Mouse (Mus musculus) forebrain, embryonic 12.5 days (tissue): ENCODE measurements around the gene Tcf7l2. TPM values are rescaled to one million over a fixed set of nuclear protein-coding genes. Genes with fewer than 3 reads are reported as not detected.

Experiments used
- ATAC-seq: fragments of 200-750 bp; cut with Nextera tagmentation; 2 replicates; pipeline ENCODE4 v1.8.0; 2017; ENCODE audit warnings: moderate TSS enrichment; ENCODE audit not compliant: low FRiP score
- H3K27ac ChIP-seq: fragments of 300-500 bp; sonication (generic); 2 replicates; pipeline ENCODE4 v1.5.1; 2016; ENCODE audit warnings: mild to moderate bottlenecking
- H3K27me3 ChIP-seq: fragments of 300-500 bp; sonication (generic); 2 replicates; pipeline ENCODE4 v1.6.1; 2016; ENCODE audit warnings: mild to moderate bottlenecking
- H3K36me3 ChIP-seq: fragments of 300-500 bp; sonication (generic); replicated peaks from 2 replicates; pipeline ENCODE4 v1.6.1; 2016; ENCODE audit warnings: mild to moderate bottlenecking
- H3K4me1 ChIP-seq: fragments of 300-500 bp; sonication (generic); 2 replicates; pipeline ENCODE4 v1.6.1; 2016
- H3K4me2 ChIP-seq: fragments of 300-500 bp; sonication (generic); 2 replicates; pipeline ENCODE4 v1.6.1; 2016; ENCODE audit warnings: mild to moderate bottlenecking, moderate library complexity
- H3K4me3 ChIP-seq: fragments of 300-500 bp; sonication (generic); replicated peaks from 2 replicates; pipeline ENCODE4 v1.5.1; 2016; ENCODE audit warnings: mild to moderate bottlenecking
- H3K9ac ChIP-seq: fragments of 300-500 bp; sonication (generic); 2 replicates; pipeline ENCODE4 v1.6.1; 2016; ENCODE audit warnings: mild to moderate bottlenecking
- H3K9me3 ChIP-seq: fragments of 300-500 bp; sonication (generic); 2 replicates; pipeline ENCODE4 v1.6.1; 2016
- WGBS: fragments of 180-500 bp; shearing (Covaris S2); methylation state at CpG from one replicate; pipeline ENCODE4 v1.1.7; 2016; 5-methylcytosine and 5-hydroxymethylcytosine counted together
- polyA plus RNA-seq: library from polyadenylated mRNA; unstranded; fragments of >200 nt; fragmentation: Nextera tagmentation; extraction: Ambion mirVana; gene quantifications from 2 replicates; pipeline ENCODE4 v1.2.1, GENCODE M21; 2016

The Tcf7l2 gene
- polyA plus RNA-seq, 1 experiment from 2014 or later, result 220 TPM

- H3K9me3 ChIP-seq, result no peaks in the 10 kb centered on the region
These were observed 47.3 kb downstream of the Tcf7l2 start for GRCm38 (mm10) chr19:55788905-55789295.

DNA sequence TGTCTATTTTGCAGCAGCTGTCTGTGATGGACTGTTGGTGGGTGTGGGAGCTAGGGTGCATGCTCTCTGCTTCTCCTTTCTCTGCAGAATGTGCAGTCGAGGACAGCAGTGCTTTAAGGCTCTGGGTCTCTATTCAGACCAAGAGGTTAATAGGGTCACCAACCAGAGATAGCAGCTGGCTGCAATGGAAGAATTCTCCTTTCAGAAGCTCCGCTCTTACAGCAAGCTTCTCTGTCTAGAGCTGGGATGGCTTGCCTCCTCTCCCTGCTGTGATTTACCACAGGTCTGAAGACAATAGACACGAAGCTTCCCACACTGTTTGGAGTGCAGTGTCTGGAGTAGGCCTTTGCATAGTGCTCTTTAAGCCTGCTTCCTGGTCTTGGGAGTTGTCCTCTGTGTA lies 48.2 kb downstream of the Tcf7l2 start:
- no peaks in the 10 kb centered on the region for H3K27me3 ChIP-seq
- H3K9ac ChIP-seq, result no peak overlapping the region
- 18% methylated on average over 3 of the region's 3 CpGs for WGBS
- no peak overlapping the region for H3K4me2 ChIP-seq
- H3K9me3 ChIP-seq, result no peaks in the 10 kb centered on the region
- H3K4me3 ChIP-seq, result no peak overlapping the region
- peaks cover 51% of the 10 kb centered on the region for H3K4me1 ChIP-seq
- ATAC-seq, result no peak
- H3K36me3 ChIP-seq, result peaks cover 2% of the 10 kb centered on the region; the same call in 1 of the 2 replicates
- no peak overlapping the region for H3K27ac ChIP-seq

More at GRCm38 (mm10) chr19:55788905-55789295, 47.3 kb downstream of the Tcf7l2 start:
- Histone ChIP-seq H3K36me3 (peaks cover 2% of the 10 kb centered on the region; the same call in 1 of the 2 replicates), H3K27ac (peak overlapping the region; percentile 70; the same call in 1 of the 2 replicates), H3K9ac (no peak overlapping the region), H3K4me2 (no peak overlapping the region), H3K4me3 (no peak overlapping the region), H3K27me3 (no peaks in the 10 kb centered on the region), H3K4me1 (peaks cover 48% of the 10 kb centered on the region)
- no peak for ATAC-seq
- WGBS, result 45% methylated on average over 5 of the region's 5 CpGs

- 94% methylated on average over 6 of the region's 6 CpGs for WGBS
- H3K9me3 ChIP-seq, result no peaks in the 10 kb centered on the region
- H3K4me1 ChIP-seq, result peaks cover 51% of the 10 kb centered on the region
- H3K27ac ChIP-seq, result no peak overlapping the region
- H3K4me2 ChIP-seq, result no peak overlapping the region
- no peak overlapping the region for H3K9ac ChIP-seq
- no peaks in the 10 kb centered on the region for H3K27me3 ChIP-seq
- no peak for ATAC-seq
- H3K4me3 ChIP-seq, result no peak overlapping the region
- peaks cover 2% of the 10 kb centered on the region; the same call in 1 of the 2 replicates for H3K36me3 ChIP-seq
These were observed 49.7 kb downstream of the Tcf7l2 start for GRCm38 (mm10) chr19:55791293-55791692.

DNA sequence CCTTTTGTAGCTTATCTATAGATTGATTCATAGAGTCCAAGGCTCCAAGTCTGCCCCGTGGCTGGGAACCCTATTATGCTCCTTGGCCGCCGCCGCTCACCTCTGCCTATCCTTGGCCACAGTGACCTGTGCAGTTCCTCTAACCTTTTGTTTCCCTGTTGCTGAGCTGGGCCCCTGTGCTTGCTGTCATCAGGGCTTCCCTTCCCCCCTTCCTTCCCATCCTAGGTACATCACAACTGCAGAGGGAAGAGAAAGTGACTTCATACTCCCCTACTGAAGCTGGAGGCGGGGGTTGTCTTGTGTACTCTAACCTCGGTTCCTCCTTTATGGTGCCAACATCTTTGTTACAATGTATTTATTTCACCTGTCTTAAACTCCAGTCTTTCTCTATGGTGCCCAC lies 50.3 kb downstream of the Tcf7l2 start:
- Histone ChIP-seq H3K4me2 (no peak overlapping the region), H3K9ac (no peak overlapping the region), H3K27me3 (no peaks in the 10 kb centered on the region), H3K36me3 (peaks cover 2% of the 10 kb centered on the region; the same call in 1 of the 2 replicates), H3K9me3 (no peaks in the 10 kb centered on the region), H3K27ac (no peak overlapping the region), H3K4me1 (peaks cover 46% of the 10 kb centered on the region), H3K4me3 (no peak overlapping the region)
- no peak for ATAC-seq
- WGBS, result 94% methylated on average over 6 of the region's 6 CpGs

- 81% methylated on average over 5 of the region's 5 CpGs for WGBS
- peaks cover 49% of the 10 kb centered on the region for H3K4me1 ChIP-seq
These were observed 51.0 kb downstream of the Tcf7l2 start for GRCm38 (mm10) chr19:55792571-55792970.

DNA sequence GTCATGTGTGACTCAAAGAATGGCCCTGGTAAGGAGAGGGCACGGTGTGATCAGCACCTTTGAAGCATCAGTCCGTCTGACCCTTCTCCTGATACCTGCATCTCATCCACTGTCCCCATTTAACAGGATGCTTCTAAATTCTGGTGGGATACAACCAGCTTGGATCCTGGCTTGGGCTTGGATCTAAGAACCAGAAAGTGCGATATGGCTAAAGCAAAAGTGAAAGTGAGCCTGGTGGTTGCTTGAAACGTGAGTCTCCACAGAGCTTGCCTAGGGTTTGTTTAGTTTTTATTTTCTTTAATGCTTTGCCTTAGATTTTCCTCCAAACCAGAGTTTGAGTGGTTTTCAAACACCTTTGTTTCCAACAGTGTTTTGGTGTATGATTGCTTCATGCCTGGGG lies 51.4 kb downstream of the Tcf7l2 start:
- Histone ChIP-seq H3K4me1 (peaks cover 48% of the 10 kb centered on the region), H3K9me3 (no peaks in the 10 kb centered on the region), H3K4me2 (no peak overlapping the region), H3K36me3 (no peaks in the 10 kb centered on the region; the same call in 1 of the 2 replicates), H3K4me3 (no peak overlapping the region), H3K9ac (no peak overlapping the region), H3K27ac (no peak overlapping the region), H3K27me3 (no peaks in the 10 kb centered on the region)
- no peak for ATAC-seq
- WGBS, result 85% methylated on average over 4 of the region's 4 CpGs

More at GRCm38 (mm10) chr19:55792571-55792970, 51.0 kb downstream of the Tcf7l2 start:
- ATAC-seq, result no peak
- Histone ChIP-seq H3K9ac (no peak overlapping the region), H3K27me3 (no peaks in the 10 kb centered on the region), H3K4me3 (no peak overlapping the region), H3K27ac (no peak overlapping the region), H3K36me3 (no peaks in the 10 kb centered on the region; the same call in 1 of the 2 replicates), H3K9me3 (no peaks in the 10 kb centered on the region), H3K4me2 (no peak overlapping the region)

DNA sequence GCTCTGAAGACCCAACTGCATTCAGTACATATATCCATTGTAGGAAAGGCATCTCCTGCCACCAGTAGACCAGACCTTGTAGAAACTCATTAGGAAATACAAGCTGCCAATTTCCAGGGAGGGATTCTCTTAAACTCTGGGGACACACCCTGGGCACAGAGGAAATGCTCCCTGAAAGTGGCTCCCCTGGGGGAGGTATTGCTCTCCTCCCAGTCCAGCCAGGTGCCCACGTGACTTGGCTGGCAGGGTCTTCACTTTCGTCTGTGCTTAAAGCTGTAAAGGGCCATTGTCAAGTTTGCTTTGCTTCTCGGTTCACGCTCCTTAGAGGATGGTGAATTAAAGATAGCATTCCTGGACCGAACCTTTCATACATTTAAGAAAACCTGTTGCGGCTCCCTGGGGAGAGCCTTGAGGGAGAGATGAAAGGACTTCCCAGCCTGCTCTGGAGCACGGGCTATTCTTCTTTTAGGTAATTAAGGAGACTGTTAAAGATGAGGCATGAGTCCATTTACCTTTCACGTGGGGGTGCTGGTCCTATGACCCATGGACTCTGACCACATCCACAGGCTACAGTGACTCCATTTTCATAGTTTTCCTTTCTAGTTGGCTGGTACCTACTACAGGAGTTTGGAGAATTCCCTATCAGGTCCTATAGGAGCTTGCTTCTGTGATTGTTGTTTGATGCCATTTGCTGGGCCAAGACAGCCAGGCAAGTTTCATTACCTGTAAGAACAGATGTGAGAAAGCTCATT lies 52.8 kb downstream of the Tcf7l2 start:
- 45% methylated on average over 8 of the region's 8 CpGs for WGBS
- Histone ChIP-seq H3K4me3 (no peak overlapping the region), H3K9ac (no peak overlapping the region), H3K36me3 (no peaks in the 10 kb centered on the region; the same call in 1 of the 2 replicates), H3K27me3 (no peaks in the 10 kb centered on the region), H3K9me3 (no peaks in the 10 kb centered on the region), H3K27ac (no peak overlapping the region), H3K4me1 (peaks cover 36% of the 10 kb centered on the region), H3K4me2 (no peak overlapping the region)
- no peak for ATAC-seq

DNA sequence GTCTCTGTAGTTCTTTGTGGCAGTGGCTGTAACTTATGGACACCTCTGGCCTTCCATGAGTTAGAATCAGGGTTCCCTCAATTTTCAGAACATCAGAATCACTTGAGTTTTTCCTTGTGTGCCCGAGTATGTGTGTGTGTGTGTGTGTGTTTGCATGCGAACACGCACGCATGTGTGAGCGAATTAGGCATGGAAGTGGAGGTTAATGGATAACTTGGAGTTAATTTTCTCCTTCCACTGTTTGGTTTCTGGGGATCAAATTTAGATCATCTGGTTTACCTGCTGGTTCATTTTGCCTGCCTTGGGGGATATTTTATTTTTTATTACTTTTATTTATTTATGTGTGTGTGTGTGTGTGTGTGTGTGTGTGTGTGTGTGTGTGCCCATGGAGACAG lies 53.3 kb downstream of the Tcf7l2 start:
- Histone ChIP-seq H3K4me1 (peaks cover 31% of the 10 kb centered on the region), H3K27me3 (no peaks in the 10 kb centered on the region), H3K9me3 (no peaks in the 10 kb centered on the region), H3K4me2 (no peak overlapping the region), H3K27ac (no peak overlapping the region), H3K9ac (no peak overlapping the region), H3K36me3 (no peaks in the 10 kb centered on the region; the same call in 1 of the 2 replicates), H3K4me3 (no peak overlapping the region)
- ATAC-seq, result no peak
- 94% methylated on average over 5 of the region's 5 CpGs for WGBS

- WGBS, result 85% methylated on average over 7 of the region's 7 CpGs
- ATAC-seq, result no peak
- no peak overlapping the region for H3K9ac ChIP-seq
- H3K36me3 ChIP-seq, result no peaks in the 10 kb centered on the region; the same call in 1 of the 2 replicates
- no peak overlapping the region for H3K4me2 ChIP-seq
- no peaks in the 10 kb centered on the region for H3K27me3 ChIP-seq
- no peaks in the 10 kb centered on the region for H3K9me3 ChIP-seq
- H3K4me1 ChIP-seq, result peaks cover 27% of the 10 kb centered on the region
- H3K27ac ChIP-seq, result no peak overlapping the region
- no peak overlapping the region for H3K4me3 ChIP-seq
These were observed 53.7 kb downstream of the Tcf7l2 start for GRCm38 (mm10) chr19:55795349-55795748.

GRCm38 (mm10) chr19:55797834-55798233 lies 56.2 kb downstream of the Tcf7l2 start:
- Histone ChIP-seq H3K27me3 (no peaks in the 10 kb centered on the region), H3K36me3 (no peaks in the 10 kb centered on the region), H3K9ac (no peak overlapping the region), H3K4me3 (no peak overlapping the region), H3K4me2 (no peak overlapping the region), H3K9me3 (no peaks in the 10 kb centered on the region), H3K27ac (no peak overlapping the region), H3K4me1 (peaks cover 18% of the 10 kb centered on the region)
- 79% methylated on average over 3 of the region's 3 CpGs for WGBS
- ATAC-seq, result no peak

GRCm38 (mm10) chr19:55799411-55799810 lies 57.8 kb downstream of the Tcf7l2 start:
- H3K36me3 ChIP-seq, result no peaks in the 10 kb centered on the region
- no peaks in the 10 kb centered on the region for H3K27me3 ChIP-seq
- H3K4me2 ChIP-seq, result no peak overlapping the region
- H3K9me3 ChIP-seq, result no peaks in the 10 kb centered on the region
- ATAC-seq, result no peak
- H3K27ac ChIP-seq, result no peak overlapping the region
- no peak overlapping the region for H3K4me3 ChIP-seq
- H3K9ac ChIP-seq, result no peak overlapping the region
- H3K4me1 ChIP-seq, result peaks cover 14% of the 10 kb centered on the region

- no peaks in the 10 kb centered on the region for H3K9me3 ChIP-seq
- no peak overlapping the region for H3K4me3 ChIP-seq
- H3K4me1 ChIP-seq, result peaks cover 13% of the 10 kb centered on the region
- no peak overlapping the region for H3K4me2 ChIP-seq
- no peak for ATAC-seq
- H3K27ac ChIP-seq, result no peak overlapping the region
- H3K36me3 ChIP-seq, result no peaks in the 10 kb centered on the region
- 94% methylated on average over 4 of the region's 4 CpGs for WGBS
- no peaks in the 10 kb centered on the region for H3K27me3 ChIP-seq
- no peak overlapping the region for H3K9ac ChIP-seq
These were observed 58.4 kb downstream of the Tcf7l2 start for GRCm38 (mm10) chr19:55800059-55800458.

DNA sequence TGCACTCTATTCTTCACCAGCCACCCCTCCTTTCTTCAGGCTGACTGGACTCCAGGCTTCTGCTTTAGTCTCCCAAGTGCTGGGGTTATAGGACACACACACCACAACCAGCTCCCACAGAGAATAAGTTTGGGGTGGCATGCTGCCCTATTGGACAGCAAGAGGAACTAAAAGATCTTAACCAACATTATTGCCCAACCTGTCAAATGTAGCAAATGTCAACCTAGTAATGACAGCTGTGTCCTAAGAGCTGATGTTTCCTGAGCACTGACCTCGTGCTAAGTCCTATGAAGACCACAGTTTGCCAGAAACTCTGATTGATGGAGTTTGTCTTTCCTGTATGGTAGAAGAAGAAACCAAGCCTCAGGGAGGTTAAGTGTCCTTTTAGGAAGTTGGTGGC lies 61.5 kb downstream of the Tcf7l2 start:
- ATAC-seq, result no peak

More for the DNA sequence above, 61.5 kb downstream of the Tcf7l2 start:
- Histone ChIP-seq H3K4me3 (no peak overlapping the region), H3K27me3 (no peaks in the 10 kb centered on the region; the same call in 1 of the 2 replicates), H3K27ac (no peak overlapping the region), H3K9me3 (no peaks in the 10 kb centered on the region), H3K4me2 (no peak overlapping the region), H3K4me1 (peaks cover 26% of the 10 kb centered on the region), H3K9ac (no peak overlapping the region), H3K36me3 (no peaks in the 10 kb centered on the region)
- 84% methylated on average over 1 of the region's 1 CpGs for WGBS
